In the genomic region with DNA sequence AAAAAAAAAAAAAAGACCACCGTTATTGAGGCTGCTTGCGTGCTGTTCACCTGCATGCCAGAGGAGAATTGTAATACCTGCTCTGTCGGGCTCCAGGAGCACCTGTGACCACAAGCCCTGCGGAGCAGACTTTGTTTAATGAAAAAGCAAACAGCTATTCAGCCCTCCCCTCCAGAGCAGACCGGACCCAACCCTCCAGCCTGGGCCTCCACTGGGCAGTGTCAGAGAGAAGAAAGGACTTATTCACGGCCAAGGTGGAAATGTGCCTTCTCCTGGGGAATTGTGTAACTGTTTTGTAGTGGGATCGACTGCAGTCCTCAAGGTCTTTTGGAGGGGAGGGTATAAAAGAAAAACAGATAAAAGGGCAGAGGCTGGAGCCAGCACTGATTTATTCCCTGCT, we compare ENCODE assay signal across 8 mouse cellular contexts.
A peak's percentile ranks its signal among the peaks of the same experiment; 100 is the strongest.
DNase-seq lines count a peak whose midpoint lies in the region; ATAC-seq lines count a peak whose summit lies in the region.

No protein-coding gene starts in this region.

- DNase-seq in heart, adult 11 months, result peak; percentile 65
- DNase-seq in heart, adult 18-20 months, result no peak
- DNase-seq in kidney, adult 8-10 months, result peak; percentile 13 to 20
- DNase-seq in right cerebral cortex, postnatal 14 days, result no peak
- no peak for DNase-seq in cerebellum, postnatal 36 days
- no peak for DNase-seq in spleen, postnatal 4 days (ENCODE audit: low spot score in 2 of 2)

- WGBS in embryonic facial prominence, embryonic 12.5 days, result 3% methylated on average over 7 of the region's 7 CpGs
- 21% methylated on average over 7 of the region's 7 CpGs for WGBS in lung, embryonic 16.5 days

- H3K4me3 ChIP-seq in embryonic facial prominence, embryonic 12.5 days, result no peak overlapping the region
- peak overlapping the region; percentile 24; the same call in 1 of the 2 replicates for H3K4me3 ChIP-seq in lung, embryonic 16.5 days (ENCODE audit: low read length)

- H3K9ac ChIP-seq in embryonic facial prominence, embryonic 12.5 days, result no peak overlapping the region
- no peak overlapping the region; the same call in 1 of the 2 replicates for H3K9ac ChIP-seq in lung, embryonic 16.5 days (ENCODE audit: low read length)

- H3K4me1 ChIP-seq in embryonic facial prominence, embryonic 12.5 days, result peaks cover 20% of the 10 kb centered on the region
- peaks cover 12% of the 10 kb centered on the region for H3K4me1 ChIP-seq in lung, embryonic 16.5 days (replicated peaks; ENCODE audit: control insufficient read depth, insufficient read depth, low read length)

- H3K36me3 ChIP-seq in embryonic facial prominence, embryonic 12.5 days, result no peaks in the 10 kb centered on the region
- no peaks in the 10 kb centered on the region for H3K36me3 ChIP-seq in lung, embryonic 16.5 days (ENCODE audit: control insufficient read depth, insufficient read depth, low read length)

- H3K9me3 ChIP-seq in embryonic facial prominence, embryonic 12.5 days, result no peaks in the 10 kb centered on the region
- H3K9me3 ChIP-seq in lung, embryonic 16.5 days (ENCODE audit: control insufficient read depth, low read length), result no peaks in the 10 kb centered on the region

- H3K27me3 ChIP-seq in embryonic facial prominence, embryonic 12.5 days, result no peaks in the 10 kb centered on the region
- no peaks in the 10 kb centered on the region for H3K27me3 ChIP-seq in lung, embryonic 16.5 days (ENCODE audit: control insufficient read depth, insufficient read depth, low read depth, low read length)

- peak; percentile 50; the same call in 1 of the 2 replicates for ATAC-seq in embryonic facial prominence, embryonic 12.5 days (ENCODE audit: insufficient number of reproducible peaks, insufficient read depth, low FRiP score, low TSS enrichment)
- peak; percentile 87 for ATAC-seq in lung, embryonic 16.5 days (ENCODE audit: low read depth)

- peak overlapping the region; percentile 67 for H3K27ac ChIP-seq in embryonic facial prominence, embryonic 12.5 days
- peak overlapping the region; percentile 91 for H3K27ac ChIP-seq in lung, embryonic 16.5 days (ENCODE audit: low read length)

- peak overlapping the region; percentile 40 for H3K4me2 ChIP-seq in embryonic facial prominence, embryonic 12.5 days (replicated peaks)
- H3K4me2 ChIP-seq in lung, embryonic 16.5 days (ENCODE audit: low read depth, low read length), result peak overlapping the region; percentile 54

Comparison
In these comparisons a context has a peak if more than half of its experiments do, and no peak if none do; other contexts are left out.
1. DNase-seq: peak in heart, adult 11 months (single experiment) and kidney, adult 8-10 months (2 of 2); none in heart, adult 18-20 months (0 of 2), right cerebral cortex, postnatal 14 days (single experiment), cerebellum, postnatal 36 days (0 of 2) and spleen, postnatal 4 days (0 of 2).